Mouse (Mus musculus): Measurements from ENCODE around the gene Hoxc5.

The Hoxc5 gene

DNA sequence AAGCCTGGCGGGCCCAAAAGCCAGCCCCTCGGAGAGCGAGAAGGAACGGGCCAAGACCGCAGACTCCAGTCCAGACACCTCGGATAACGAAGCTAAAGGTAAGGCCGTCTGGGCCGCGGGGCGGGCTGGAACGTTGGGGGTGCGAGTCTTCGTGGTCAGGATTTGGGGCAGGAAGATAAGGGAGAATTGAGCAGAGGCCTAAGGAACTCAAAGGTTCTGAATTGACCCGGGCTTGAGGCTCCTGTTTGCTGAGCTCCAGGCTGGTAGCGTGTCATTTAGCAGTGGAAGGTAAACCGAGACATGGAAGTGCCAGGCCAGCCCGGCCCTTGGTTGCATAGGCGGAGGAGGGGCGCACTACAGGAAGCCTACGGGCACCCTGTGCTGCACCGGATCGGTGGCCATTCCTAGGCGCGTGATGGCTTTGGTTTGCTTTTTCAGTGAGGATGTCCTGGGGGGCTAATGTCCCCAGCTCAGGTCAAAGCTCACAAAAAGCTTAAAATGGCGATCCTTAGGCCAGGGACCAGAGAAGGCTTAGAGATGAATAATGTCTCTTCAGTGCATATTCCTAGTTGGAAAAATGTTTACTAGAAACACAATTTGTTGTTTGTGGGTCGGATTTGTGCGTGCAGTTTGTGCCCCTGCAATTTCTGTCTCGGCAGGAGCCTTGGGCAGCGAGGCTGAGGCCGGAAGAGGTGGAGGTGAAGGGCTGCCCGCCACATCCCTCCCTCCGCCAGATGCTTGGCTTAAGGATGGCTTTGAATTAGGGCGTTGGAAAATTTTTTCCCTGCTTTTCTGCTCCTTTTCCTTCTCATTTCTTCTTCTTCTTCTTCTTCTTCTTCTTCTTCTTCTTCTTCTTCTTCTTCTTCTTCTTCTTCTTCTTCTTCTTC, 511 bp downstream of the Hoxc5 start:
- DNase-seq (ENCODE audit: inconsistent age in 2 of 2, low spot score in 1 of 2), result peak in 1 of 2 experiments; percentile 32

DNA sequence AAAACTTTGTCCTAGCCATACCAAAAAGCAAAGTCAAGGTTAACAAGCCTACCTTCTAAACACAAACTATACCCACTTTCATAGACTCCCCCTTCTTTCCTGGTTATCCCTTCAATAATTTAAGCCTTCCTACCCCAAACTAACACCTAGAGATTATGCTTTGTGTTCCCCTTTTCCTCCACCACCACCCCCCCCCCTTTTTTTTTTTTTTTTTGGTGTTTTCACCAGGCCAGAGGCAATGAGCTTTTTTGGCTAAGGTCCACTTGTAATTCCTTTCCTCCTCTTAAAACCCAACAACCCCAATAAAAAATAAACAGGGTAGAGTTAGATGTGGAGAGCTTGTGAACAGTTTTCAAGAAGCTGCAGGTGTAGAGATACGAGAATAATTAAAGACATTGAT, 2.1 kb downstream of the Hoxc5 start:
- DNase-seq (ENCODE audit: inconsistent age in 2 of 2, low spot score in 1 of 2), result no peak

DNA sequence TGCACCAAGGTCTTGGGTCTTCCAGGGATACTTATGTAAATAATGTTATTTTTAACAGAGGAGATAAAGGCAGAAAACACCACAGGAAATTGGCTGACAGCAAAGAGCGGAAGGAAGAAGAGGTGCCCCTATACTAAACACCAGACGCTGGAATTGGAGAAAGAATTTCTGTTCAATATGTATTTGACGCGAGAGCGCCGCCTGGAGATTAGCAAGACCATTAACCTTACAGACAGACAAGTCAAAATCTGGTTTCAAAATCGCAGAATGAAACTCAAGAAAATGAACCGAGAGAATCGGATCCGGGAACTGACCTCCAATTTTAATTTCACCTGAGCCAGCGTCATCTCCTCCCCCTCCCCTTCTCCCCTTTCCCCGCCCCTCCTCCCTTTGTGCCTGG, 3.5 kb downstream of the Hoxc5 start:
- DNase-seq (ENCODE audit: inconsistent age in 2 of 2, low spot score in 1 of 2), result peak in 1 of 2 experiments; percentile 69

DNA sequence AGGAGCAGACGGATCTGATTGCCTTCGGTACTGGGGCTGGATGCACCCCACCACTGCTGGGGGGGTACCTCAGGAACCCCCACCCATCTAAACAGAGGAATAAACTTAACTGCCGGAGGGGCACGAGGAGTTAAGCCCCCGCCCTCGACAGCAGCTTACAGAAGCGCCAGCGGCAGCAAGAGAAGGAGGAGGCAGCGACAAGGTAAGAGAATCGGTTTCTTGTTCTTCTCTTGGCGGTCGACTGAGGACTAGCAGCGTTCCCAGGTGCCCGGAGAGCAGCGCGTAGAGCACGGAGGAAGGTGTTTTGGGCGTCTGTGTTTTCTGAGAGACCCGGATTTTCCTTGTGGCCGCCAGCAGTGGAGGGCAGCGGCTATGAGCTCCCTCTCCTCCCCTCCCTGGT, 5.0 kb downstream of the Hoxc5 start:
- DNase-seq (ENCODE audit: inconsistent age in 2 of 2, low spot score in 1 of 2), result no peak

DNA sequence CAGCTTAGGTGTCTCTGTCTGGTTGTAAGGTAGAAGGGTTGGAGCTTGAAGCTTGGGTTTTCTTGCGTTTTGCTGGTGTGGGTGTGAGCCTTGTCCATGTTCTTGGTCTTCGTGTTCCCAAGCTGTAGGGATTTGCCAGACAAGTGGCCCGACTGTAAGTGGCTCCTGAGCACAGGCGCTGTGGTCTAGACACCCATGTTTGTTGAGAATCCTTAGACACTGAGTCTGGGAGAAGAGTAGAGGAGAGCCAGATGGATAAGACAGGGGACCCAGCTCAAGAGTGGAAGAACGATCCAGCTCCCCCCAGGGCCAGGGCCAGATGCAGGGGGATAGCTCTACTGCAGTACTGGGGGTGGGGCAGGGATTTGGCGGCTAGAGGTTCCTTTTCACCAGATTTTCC, 5.5 kb downstream of the Hoxc5 start:
- no peak for DNase-seq (ENCODE audit: inconsistent age in 2 of 2, low spot score in 1 of 2)

DNA sequence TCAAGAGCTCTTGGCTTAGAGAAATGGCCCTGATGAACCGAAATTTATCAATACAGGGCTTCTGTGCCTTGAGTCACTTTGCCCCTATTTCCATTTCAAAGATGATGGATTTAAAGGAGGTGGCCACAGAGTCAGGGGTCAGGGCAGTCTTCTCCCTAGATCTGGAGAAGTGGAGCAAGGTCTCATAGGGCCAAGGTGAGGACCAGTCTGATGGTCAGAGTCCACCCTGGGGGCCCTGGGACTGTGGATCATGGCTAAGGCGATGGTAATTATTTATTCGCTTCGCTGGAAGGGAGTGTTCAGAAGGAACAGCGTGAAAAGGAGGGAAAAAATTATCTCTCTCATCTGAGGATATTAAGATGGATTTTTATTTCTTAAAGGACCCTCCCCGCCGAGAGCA, 7.8 kb downstream of the Hoxc5 start:
- DNase-seq (ENCODE audit: inconsistent age in 2 of 2, low spot score in 1 of 2), result no peak

DNA sequence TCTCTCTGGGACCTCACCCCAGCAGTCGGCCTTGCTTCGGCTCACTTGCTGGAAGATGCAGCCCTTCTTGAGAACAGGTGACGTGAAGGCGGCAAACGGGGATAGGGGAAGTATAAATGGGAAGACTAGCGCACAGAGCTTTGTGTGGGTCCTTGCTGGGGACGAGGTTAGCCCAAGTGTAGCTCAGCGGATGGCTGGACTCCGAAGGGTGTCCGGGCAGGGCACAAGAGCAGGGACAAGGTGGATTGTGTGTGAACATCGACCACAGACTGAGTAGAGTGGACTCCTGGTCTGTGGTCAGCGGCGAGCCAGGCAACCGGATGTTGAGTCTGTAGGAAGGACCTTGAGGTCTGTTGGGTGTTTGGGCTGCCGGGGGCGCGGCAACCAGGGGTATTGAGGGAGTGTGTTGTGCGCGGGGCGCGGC, 8.5 kb downstream of the Hoxc5 start:
- no peak for DNase-seq (ENCODE audit: inconsistent age in 2 of 2, low spot score in 1 of 2)

DNA sequence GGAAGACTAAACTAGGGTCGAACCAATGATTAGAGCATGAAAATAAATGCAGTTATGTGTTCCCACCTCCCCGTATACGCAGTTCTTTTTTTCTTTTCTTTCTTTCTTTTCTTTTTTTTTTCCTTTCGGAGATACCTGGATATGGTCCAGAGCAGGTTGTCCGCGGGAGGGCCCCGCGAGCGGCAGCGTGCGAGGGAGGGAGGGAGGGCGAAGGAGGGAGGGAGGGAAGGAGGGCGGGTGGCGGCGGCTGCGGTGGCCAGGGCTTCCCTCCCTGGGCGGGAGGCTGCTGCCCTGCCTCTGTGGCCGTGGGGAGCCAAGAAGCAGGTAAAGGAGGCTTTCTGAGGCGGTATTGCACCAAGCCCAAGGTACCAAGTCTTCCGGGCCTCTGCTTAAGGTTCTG, 8.9 kb downstream of the Hoxc5 start, which contains the start of gene Hoxc9:
Gene Hoxc9 (plus strand): TSS at position 269 of the 400 bp plus-strand sequence.
- no peak for DNase-seq (ENCODE audit: inconsistent age in 2 of 2, low spot score in 1 of 2)

DNA sequence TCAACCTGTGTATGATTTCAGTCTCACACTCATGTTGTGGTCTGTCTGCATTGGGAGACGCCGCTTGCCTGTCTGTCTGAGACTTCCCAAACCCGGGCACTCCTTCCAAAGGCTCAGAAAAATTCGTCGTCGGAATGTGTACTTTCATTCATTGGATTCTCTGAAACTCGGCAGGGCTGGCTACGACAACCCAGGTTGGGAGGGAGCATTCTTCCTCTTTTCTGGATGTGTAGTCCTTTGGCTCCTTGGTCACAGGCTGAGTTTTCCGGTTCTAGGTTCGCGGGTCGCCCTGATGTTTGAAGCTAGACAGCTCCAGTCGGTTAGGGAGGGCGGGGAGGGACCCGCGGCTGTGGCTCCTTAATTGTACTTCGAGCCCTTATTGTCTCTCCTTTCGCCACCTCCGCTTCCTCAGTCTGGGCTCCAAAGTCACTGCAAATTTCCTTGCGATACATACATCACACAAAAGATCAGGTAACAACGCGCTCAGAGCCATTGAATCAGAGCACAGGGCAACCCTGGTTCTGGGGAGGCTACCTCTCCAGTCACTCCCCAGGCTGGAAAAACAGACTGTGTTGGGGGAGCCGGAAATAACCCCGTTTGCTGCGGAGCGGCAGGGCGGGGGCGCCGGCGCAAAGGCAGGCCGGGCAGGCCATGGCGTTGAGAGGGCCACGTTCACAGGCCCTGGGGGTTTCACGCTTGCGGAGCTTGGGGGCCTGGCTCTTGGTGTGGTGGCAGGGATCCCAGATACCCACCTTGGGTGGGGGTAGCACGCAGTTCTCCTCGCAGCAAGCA, 9.6 kb downstream of the Hoxc5 start:
- peak in 1 of 2 experiments; percentile 66 for DNase-seq (ENCODE audit: inconsistent age in 2 of 2, low spot score in 1 of 2)

DNA sequence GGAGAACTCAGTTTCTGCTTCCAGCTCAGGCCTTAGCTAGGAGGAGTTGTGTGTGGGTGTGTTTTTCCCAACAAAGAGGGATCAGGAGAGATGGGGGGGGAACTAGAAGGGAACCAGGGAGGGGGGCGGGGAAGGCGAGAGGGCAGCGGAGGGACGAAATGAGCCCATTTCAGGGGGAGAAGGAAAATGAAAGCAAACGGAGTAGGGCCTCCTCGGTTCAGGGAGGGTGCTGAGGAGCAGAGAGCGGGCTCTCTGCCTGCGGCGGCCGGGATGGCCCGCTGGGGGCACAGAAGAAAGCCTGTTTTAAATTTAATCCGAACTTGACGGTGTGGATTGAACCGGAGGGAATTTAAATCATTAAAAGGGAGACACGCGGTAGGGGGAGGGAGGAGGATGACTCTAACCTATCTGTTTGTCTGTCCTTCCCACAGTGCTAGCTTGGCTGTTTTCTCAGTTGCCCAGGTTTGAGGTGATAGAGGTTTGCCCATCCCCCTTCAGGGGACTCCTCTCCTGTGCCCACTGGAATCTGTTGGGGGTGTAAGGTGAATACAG, 10.3 kb downstream of the Hoxc5 start:
- DNase-seq (ENCODE audit: inconsistent age in 2 of 2, low spot score in 1 of 2), result no peak

DNA sequence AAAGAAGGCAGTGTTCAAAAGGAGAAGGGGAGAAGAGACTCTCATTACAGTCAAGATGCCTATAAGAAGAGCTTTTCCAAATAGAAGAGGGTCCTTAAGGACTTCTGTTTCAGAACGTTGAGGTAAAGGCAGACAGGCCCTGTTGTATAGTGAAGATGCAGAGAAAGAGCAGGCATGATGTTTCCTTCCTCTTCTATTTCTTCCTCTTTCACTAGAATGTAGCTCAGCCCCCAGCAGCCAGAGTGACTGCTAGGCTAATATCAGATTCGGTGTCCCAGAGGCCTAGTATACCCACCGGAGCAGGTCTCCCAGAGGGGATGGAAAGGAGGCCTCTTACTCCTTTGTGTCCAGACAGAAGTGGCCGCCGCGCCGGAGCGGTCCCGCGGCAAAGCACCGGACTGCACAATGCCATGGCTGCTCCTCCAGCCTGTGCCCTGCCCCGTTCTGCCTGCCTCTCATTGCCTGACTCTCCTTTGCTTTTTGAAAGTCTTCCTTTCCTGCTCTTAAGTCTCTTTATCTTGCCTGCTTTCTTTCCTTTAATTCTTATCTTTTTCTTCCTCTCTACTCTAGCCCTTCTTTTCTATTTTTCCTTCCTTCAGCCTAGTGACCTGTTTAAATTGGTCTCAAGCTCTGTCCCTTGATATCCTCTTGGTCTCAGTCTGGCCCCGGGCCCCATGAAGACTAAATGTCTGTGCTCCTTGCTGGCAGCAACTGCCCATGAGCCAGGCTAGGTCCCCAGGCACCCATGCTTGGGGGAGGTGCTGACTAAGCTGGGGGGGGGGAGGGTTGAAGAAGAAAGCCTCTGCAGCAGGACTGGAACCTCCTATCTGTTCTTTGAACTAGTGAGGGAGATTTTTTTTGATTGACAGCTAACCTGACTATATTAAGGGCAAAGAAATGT, 11.6 kb downstream of the Hoxc5 start:
- DNase-seq (ENCODE audit: inconsistent age in 2 of 2, low spot score in 1 of 2), result no peak

DNA sequence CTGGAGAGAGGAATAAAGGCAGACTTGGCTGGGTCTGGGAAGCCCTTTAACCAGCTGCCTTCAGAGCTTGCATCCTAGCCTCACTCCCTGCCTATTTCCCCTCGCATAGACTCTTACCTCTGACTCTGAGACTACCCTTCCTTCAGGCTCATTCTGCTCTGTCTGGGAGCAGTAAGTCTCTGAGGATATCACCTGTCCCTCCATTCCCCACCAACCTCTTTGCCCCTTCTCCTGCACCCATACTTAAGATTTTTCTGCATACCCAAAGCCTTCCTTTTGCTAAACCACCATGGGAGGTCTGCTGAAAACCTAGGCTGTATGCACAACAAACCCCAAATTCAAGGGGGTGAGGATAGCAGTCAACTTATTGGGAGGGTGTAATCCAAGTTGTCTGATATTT, 12.7 kb downstream of the Hoxc5 start:
- DNase-seq (ENCODE audit: inconsistent age in 2 of 2, low spot score in 1 of 2), result no peak

DNA sequence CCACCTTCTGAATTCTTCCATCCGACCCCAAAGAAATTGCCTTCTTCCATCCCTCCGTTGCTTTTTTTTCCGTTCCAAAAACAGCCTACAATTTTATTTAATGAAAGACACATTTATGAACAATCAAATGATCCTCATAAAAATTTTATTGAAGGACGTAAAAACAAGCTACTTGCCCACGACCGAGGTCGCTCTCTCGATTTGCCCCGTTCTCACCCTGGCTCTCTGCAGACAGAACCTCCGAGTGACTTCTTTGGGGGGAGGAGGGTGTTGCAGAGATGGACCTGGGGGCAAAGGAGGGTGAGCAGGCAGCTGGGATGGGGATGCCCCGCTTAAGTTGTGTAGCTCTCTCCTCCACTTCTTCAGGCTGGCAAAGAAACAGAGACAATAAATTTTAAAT, 13.1 kb downstream of the Hoxc5 start:
- no peak for DNase-seq (ENCODE audit: inconsistent age in 2 of 2, low spot score in 1 of 2)

DNA sequence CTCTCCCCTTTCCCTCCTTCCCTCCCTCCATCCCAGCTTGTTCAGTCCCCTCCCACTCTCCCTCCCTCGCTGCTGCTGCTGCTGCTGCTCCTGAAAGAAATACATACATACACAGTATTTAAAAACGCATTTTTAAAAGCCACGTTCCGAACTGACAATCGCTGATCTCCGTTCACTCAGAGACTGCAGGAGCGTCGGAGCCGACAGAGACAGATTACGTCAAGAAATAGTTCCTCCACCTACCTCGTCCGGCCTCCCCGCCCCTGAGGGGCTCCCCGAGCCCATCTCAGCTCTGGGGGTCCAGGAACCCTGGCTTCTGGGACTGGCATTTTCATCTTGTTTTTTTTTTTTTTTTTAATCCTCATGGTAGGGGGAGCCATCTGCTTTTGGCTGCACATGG, 13.7 kb downstream of the Hoxc5 start:
- no peak for DNase-seq (ENCODE audit: inconsistent age in 2 of 2, low spot score in 1 of 2)

DNA sequence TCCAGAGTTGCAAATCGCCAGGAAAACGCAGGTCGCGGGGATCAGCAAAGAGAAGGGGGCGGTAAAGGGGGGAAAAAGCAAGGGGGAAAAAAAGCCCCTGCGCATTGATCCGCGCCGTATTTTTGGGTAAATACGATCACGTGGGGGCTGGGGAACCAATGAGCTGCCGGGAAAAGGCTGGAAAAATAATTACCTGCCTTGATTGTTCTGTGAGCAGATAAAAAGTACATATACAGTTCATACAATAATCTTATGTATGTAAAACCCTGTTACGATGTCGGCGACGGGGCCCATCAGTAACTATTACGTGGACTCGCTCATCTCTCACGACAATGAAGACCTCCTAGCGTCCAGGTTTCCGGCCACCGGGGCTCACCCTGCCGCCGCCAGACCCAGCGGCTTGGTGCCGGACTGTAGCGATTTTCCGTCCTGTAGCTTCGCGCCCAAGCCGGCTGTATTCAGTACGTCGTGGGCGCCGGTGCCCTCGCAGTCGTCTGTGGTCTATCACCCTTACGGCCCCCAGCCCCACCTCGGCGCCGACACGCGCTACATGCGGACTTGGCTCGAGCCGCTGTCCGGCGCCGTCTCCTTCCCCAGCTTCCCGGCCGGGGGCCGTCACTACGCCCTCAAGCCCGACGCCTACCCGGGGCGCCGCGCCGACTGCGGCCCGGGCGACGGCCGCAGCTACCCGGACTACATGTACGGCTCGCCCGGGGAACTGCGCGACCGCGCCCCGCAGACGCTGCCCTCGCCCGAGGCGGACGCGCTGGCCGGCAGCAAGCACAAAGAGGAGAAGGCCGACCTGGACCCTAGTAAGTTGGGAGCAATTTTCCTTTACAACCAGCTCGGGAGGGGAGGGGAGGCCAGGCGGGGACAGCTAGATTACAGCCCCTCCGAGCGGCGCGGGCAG, 14.4 kb downstream of the Hoxc5 start:
- DNase-seq (ENCODE audit: inconsistent age in 2 of 2, low spot score in 1 of 2), result peak; percentile 27 to 75

DNA sequence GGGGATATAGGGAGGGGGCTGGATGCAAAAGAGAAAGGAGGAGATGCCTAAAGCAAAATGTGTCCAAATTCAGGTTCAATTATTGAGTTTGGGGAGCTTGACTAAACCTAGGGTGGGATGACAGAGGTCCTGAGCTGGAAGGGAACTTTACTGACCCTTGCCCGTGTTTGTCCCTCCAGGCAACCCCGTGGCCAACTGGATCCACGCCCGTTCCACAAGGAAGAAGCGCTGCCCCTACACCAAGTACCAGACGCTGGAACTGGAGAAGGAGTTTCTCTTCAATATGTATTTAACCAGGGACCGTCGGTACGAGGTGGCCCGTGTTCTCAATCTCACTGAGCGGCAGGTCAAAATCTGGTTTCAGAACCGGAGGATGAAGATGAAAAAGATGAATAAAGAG, 16.5 kb downstream of the Hoxc5 start:
- DNase-seq (ENCODE audit: inconsistent age in 2 of 2, low spot score in 1 of 2), result no peak

DNA sequence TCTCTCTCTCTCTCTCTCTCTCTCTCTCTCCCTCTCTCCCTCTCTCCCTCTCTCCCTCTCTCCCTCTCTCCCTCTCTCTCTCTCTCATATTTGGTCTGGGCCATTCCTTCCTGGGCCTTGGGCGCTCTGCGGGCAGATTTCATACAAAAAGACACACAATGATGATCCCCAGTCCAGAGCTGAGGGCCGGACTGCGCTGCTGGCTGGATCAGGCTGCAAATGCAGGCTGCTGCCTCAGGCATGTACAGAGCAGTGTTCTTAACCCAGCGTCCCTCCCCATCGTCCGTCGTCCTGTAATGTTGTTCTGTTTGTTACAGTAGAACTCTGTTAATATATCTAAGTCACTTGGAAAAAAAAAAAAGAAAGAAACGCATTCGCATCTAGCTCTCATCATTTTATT, 17.3 kb downstream of the Hoxc5 start:
- DNase-seq (ENCODE audit: inconsistent age in 2 of 2, low spot score in 1 of 2), result no peak

DNA sequence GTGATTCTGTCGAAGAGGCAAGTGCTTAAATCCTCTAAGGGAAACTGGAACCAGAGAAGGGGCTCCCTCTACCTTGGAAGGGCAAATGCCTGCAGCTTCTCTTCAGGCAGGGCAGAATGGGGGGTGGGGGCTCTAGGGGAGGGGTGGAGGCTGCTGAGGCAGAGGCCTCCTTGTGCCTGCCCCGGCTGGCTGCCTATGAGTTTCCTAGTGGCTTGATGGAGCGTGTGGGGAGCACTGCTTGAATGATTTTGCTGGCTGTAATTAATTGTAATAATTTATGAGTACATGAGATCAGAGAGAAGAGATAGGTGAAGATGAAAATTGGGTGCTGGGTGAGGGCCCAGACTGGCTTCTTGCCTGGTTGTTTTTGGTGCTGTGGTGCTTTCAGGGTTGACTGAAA, 17.7 kb downstream of the Hoxc5 start:
- no peak for DNase-seq (ENCODE audit: inconsistent age in 2 of 2, low spot score in 1 of 2)

DNA sequence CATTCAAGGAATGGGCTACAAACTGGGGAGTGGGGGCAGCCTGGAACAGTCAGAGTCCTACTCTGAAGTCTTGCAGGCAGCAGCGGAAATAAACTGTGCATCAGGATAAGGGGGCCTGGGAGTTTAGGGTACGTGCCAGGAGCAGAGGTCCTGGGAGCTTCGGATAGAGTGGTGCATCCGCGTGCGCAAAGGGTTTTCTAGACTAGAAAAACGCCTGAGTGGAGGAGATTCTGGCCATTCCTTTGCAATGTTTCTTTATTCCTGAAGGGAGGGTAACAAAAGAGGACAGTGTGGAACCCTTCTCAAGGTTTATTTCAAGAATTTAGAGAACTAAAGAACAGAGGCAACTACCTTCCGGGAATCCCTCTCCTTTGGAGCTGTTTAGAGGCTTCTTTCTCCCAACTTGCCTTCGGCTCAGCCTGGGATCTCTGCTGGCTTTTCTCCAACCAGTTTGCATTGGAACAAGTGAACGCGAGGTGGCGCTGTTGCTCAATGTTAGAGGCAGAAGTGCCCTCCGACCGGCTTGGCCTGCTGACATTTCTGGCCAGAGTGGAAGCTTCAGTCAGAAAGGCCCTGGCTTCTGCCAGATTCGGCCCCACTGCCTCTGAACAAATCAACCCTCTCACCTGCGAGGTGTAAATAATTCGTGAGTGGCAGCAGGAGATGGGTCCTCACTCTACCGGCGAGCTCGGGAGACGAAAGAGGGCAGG, 20.0 kb downstream of the Hoxc5 start:
- DNase-seq (ENCODE audit: inconsistent age in 2 of 2, low spot score in 1 of 2), result peak; percentile 91 to 98
